Mouse (Mus musculus) limb, embryonic 15.5 days (tissue): Measurements from ENCODE around the gene Best2. TPM values are rescaled to one million over a fixed set of nuclear protein-coding genes. Genes with fewer than 3 reads are reported as not detected.

Experiments used
- ATAC-seq: fragments of 200-750 bp; cut with Nextera tagmentation; 2 replicates; pipeline ENCODE4 v1.8.0; 2017; ENCODE audit warnings: low read depth, moderate TSS enrichment; ENCODE audit not compliant: insufficient number of reproducible peaks, low FRiP score, low TSS enrichment
- H3K27ac ChIP-seq: fragments of 300-500 bp; sonication (generic); 2 replicates; pipeline ENCODE4 v1.5.1; 2015; ENCODE audit warnings: moderate library complexity, mild to moderate bottlenecking, inconsistent platforms
- H3K27me3 ChIP-seq: fragments of 300-500 bp; sonication (generic); 2 replicates; pipeline ENCODE4 v1.6.1; 2015; ENCODE audit warnings: inconsistent platforms
- H3K36me3 ChIP-seq: fragments of 300-500 bp; sonication (generic); 2 replicates; pipeline ENCODE4 v1.6.1; 2015; ENCODE audit warnings: inconsistent platforms
- H3K4me1 ChIP-seq: fragments of 300-500 bp; sonication (generic); 2 replicates; pipeline ENCODE4 v1.6.1; 2015; ENCODE audit warnings: inconsistent platforms
- H3K4me2 ChIP-seq: fragments of 300-500 bp; sonication (generic); 2 replicates; pipeline ENCODE4 v1.6.1; 2015; ENCODE audit warnings: mild to moderate bottlenecking, inconsistent platforms
- H3K4me3 ChIP-seq: fragments of 300-500 bp; sonication (generic); 2 replicates; pipeline ENCODE4 v1.5.1; 2015; ENCODE audit warnings: mild to moderate bottlenecking, inconsistent platforms
- H3K9ac ChIP-seq: fragments of 300-500 bp; sonication (generic); 2 replicates; pipeline ENCODE4 v1.6.1; 2015; ENCODE audit warnings: inconsistent platforms
- H3K9me3 ChIP-seq: fragments of 300-500 bp; sonication (generic); 2 replicates; pipeline ENCODE4 v1.6.1; 2016; ENCODE audit warnings: inconsistent platforms
- WGBS: fragments of 180-500 bp; shearing (Covaris S2); methylation state at CpG from one replicate; pipeline ENCODE4 v1.1.7; 2015; 5-methylcytosine and 5-hydroxymethylcytosine counted together
- polyA plus RNA-seq: library from polyadenylated mRNA; unstranded; fragments of >200 nt; fragmentation: Nextera tagmentation; extraction: Ambion mirVana; gene quantifications from 2 replicates; pipeline ENCODE4 v1.2.1, GENCODE M21; 2015

The Best2 gene
- polyA plus RNA-seq, 1 experiment from 2014 or later, result 0.12 TPM

DNA sequence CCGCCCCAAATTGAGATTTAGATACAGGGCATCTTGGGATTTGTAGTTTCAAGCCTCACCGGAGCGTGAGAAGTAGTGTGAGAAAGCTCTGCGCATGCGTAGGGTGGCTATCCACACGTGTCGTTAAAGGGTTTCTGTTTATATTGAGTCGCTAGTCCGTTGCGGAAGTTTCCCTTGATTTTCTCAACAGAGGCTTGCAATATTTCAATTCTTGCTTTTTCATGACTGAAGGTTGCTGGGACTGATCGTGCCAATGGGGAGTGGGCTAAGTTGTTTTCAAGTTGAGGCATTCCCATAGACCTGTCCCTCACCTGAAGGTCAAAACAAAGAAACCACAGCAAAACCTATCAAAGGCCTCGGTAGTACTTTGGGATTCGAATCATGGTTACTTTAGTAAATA is 20.4 kb upstream of the Best2 start:
- Histone ChIP-seq H3K27ac (peak overlapping the region; percentile 100; the same call in 1 of the 2 replicates), H3K27me3 (no peaks in the 10 kb centered on the region), H3K9me3 (no peaks in the 10 kb centered on the region), H3K4me3 (peak overlapping the region; percentile 77), H3K4me2 (peak overlapping the region; percentile 76), H3K4me1 (peaks cover 30% of the 10 kb centered on the region), H3K9ac (no peak overlapping the region), H3K36me3 (peaks cover 38% of the 10 kb centered on the region)
- no peak for ATAC-seq
- WGBS, result 3% methylated on average over 13 of the region's 13 CpGs

DNA sequence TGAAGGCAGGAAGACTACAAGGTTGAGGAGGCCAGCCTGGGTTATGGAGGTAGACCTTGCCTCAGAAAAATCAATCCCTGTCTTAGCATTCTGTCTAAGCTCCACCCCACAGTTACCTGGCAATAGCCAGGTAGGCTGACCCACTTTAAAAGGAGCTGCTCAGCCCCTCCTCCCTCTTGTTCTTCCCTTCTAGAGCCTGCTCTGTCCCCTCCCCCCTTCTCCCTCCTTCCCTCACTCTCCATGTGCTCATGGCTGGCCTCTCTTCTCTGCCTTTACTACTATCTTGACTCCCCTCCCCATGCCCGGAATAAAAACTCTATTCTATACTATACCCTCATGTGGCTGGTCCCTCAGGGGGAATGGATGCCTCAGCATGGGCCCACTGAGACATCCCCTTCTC is 19.5 kb upstream of the Best2 start:
- H3K9me3 ChIP-seq, result no peaks in the 10 kb centered on the region
- WGBS, result 66% methylated on average over 1 of the region's 1 CpGs
- H3K9ac ChIP-seq, result no peak overlapping the region
- H3K27me3 ChIP-seq, result no peaks in the 10 kb centered on the region
- no peak for ATAC-seq
- peaks cover 32% of the 10 kb centered on the region for H3K4me1 ChIP-seq
- H3K4me3 ChIP-seq, result no peak overlapping the region
- H3K4me2 ChIP-seq, result no peak overlapping the region
- H3K27ac ChIP-seq, result no peak overlapping the region; the same call in 1 of the 2 replicates
- peaks cover 46% of the 10 kb centered on the region for H3K36me3 ChIP-seq

DNA sequence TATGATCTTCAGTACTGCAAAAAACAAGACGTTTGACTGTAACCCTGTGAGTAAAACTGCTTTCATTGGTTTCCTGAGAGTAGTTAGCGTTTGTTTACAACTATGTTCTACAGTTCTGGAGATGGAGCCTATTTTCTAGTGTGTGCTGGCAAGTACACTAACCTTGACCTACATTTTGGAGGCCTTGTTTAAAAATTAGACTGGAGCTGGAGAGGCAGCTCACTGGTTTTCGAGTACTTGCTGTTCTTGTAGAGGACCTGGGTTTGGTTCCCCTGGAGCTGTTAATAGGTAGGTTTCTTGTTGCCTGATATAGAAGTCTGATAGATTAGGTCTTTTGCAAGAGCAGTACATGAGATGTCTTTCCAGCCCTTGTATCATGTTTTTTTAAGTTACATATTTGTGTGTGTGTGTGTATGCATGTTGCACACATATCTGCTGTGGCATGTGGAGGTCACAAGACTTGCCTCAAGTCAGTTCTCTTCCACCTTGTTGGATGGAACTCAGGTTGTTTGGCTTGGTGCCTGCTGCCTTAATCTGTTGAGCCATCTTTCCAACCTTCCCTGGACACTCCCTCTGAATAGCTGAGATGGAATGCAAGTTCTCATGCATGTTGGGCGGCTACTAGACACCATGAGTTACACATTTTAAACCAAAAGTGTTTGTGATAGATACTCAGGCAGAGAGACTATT is 18.4 kb upstream of the Best2 start:
- 80% methylated on average over 4 of the region's 4 CpGs for WGBS
- peaks cover 47% of the 10 kb centered on the region for H3K36me3 ChIP-seq

DNA sequence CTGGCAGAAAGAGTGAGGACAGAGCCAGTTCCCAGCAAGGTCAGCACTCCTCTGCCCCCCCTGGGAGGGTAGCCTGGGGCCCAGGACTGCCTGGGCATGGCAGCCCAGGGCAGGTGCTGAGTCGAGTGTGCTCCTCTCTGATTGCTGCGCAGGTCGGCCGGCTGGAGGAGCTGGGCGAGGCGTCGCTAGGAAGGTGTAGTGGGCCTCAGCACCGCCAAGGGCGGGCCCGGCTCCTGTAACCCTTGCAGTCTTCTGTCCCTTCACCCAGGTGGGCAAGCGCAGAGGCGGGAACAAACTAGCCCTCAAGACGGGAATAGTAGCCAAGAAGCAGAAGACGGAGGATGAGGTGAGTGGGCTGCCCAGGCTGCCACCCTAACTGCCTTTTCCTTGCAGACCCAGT is 14.9 kb upstream of the Best2 start:
- H3K27me3 ChIP-seq, result no peaks in the 10 kb centered on the region
- H3K4me3 ChIP-seq, result no peak overlapping the region
- H3K27ac ChIP-seq, result no peak overlapping the region
- WGBS, result 86% methylated on average over 14 of the region's 14 CpGs
- no peaks in the 10 kb centered on the region for H3K9me3 ChIP-seq
- peaks cover 39% of the 10 kb centered on the region for H3K4me1 ChIP-seq
- no peak overlapping the region for H3K9ac ChIP-seq
- no peak for ATAC-seq
- H3K4me2 ChIP-seq, result peak overlapping the region; percentile 88; the same call in 1 of the 2 replicates
- peaks cover 47% of the 10 kb centered on the region for H3K36me3 ChIP-seq

More for the DNA sequence above, 18.4 kb upstream of the Best2 start:
- Histone ChIP-seq H3K4me3 (no peak overlapping the region), H3K27ac (no peak overlapping the region), H3K9me3 (no peaks in the 10 kb centered on the region), H3K27me3 (no peaks in the 10 kb centered on the region), H3K9ac (no peak overlapping the region), H3K4me1 (peaks cover 35% of the 10 kb centered on the region), H3K4me2 (no peak overlapping the region)
- no peak for ATAC-seq

DNA sequence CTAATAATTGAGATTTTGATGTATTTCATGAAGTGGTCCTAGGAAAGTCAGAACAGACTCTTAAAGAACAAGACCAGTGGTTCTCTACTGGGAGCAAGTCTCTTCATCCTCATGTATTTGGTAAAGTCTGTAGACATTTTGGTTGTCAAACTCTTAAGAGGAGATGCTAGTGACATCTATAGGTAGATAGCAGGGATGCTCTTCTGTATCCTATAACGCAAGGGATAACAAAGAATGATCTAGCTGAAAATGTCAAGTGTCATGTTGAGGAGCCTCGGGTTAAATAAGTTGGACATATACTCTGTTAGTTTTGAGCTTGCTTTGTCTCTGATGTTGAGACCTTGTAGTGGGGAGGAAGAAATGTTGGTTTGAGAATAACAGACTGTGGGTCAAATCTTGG is 13.6 kb upstream of the Best2 start:
- Histone ChIP-seq H3K27ac (peak overlapping the region; percentile 92; the same call in 1 of the 2 replicates), H3K9ac (peak overlapping the region; percentile 97; the same call in 1 of the 2 replicates), H3K4me3 (peak overlapping the region; percentile 84), H3K4me1 (peaks cover 38% of the 10 kb centered on the region), H3K4me2 (peak overlapping the region; percentile 88), H3K9me3 (no peaks in the 10 kb centered on the region), H3K27me3 (no peaks in the 10 kb centered on the region), H3K36me3 (peaks cover 50% of the 10 kb centered on the region)
- WGBS, result 27% methylated on average over 2 of the region's 2 CpGs
- ATAC-seq, result no peak

DNA sequence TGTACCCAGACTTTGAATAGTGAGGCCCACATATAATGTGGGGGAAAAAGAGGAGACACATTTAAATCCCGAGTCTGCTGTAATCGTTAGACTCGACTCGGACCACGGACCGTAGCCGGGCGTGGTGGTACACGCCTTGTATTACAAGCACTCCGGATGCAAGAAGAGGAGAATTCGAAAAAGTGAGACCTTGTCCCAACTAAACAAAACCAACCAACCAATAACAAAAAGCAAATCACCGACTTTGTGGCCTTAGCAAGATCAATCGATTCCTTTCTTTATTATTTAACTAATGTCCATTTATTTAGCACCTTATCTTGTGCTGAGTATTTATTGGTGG is 13.2 kb upstream of the Best2 start:
- Histone ChIP-seq H3K9ac (peak overlapping the region; percentile 97), H3K9me3 (no peaks in the 10 kb centered on the region), H3K4me2 (peak overlapping the region; percentile 88), H3K4me1 (peaks cover 38% of the 10 kb centered on the region), H3K27me3 (no peaks in the 10 kb centered on the region), H3K27ac (peak overlapping the region; percentile 92), H3K36me3 (peaks cover 50% of the 10 kb centered on the region), H3K4me3 (peak overlapping the region; percentile 84)
- ATAC-seq, result no peak
- 1% methylated on average over 13 of the region's 13 CpGs for WGBS

DNA sequence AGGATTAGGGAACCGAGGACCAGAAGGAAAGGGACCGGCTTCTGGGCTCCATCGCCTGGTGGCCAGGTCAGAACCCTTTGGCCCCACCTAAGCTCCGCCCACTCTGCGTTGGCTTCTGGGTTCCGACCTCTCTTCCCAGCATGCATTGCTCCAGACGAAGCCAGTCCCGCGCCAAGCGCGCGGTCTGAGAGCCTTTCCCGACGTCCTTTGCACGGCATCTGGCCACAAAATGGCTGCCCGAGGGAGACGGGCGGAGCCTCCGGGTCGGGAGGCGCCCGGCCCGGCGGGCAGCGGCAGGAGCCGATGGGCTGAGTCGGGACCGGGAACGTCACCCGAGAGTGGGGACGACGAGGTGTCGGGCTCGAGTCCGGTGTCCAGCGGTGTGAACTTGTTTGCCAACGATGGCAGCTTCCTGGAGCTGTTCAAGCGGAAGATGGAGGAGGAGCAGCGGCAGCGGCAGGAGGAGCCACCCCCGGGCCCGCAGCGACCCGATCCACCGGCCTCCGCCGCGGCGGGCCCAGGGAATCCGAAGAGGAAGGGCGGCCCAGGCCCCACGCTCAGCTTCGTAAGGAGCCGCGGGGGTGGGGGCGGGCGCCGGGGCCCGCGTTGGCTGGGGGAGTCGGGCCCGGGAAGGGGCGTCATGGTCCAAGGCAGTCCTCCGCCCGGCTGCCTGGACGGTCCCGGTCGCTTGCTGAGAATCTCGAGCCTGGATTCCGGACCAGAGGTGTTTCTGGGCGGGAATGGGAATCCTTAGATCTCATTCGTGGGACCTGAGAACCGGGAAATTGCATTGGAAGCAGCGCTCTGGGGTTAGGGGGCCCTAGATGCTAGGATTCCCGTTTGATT is 12.6 kb upstream of the Best2 start, which contains the start of gene Trir:
TSS of gene Trir (plus strand) at position 154 of the 846 bp plus-strand sequence.
- under 1% methylated on average over 62 of the region's 75 CpGs for WGBS
- ATAC-seq, result peak; percentile 79

DNA sequence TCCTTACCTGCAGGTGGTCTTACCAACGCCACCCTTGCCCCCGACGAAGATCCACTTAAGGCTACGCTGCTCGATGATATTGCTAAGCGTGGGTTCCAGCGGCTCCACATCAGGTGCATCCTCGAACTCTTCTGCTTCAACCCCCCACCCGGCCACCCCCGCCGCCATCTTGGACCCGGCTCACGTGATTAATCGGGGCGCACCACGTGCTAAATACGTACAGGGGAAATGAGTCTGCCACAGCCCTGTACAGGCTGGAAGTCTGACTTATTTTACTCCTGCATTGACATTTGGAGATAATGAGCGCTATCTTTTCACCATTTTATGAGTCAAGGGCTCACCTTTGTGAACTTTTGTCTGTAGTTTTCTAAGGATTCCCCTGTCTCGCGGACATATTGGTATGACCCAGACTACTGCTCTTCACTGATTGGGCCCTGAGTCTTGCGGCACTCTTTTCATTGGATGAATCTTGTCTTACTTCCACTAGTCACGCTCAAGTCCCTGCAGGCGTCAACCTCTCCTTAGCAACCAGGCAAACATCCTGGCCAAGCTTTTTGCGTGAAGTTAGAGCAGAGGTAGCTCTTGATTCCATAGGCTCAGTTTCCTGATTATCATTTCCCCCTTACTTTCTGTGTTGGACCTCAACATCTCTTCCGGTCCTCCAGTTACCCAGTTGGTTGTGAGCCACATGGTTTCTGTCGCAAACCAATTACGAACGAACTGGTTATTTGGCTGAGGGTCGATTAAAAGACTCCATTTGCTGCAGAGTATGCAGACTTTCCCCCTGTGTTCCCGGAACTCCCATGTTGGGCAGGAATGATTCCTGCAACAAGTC is 11.0 kb upstream of the Best2 start, which contains the start of gene Asna1:
TSS of gene Asna1 (minus strand) at position 184 of the 835 bp plus-strand sequence.
- Histone ChIP-seq H3K27me3 (no peaks in the 10 kb centered on the region), H3K4me2 (peak within 1 kb of the TSS; percentile 88), H3K9me3 (no peaks in the 10 kb centered on the region), H3K27ac (peak within 1 kb of the TSS; percentile 92), H3K9ac (peak within 1 kb of the TSS; percentile 71), H3K36me3 (peaks cover 51% of the 10 kb centered on the region), H3K4me3 (peak within 1 kb of the TSS; percentile 84), H3K4me1 (peaks cover 38% of the 10 kb centered on the region)
- ATAC-seq, result peak; percentile 87
- 4% methylated on average over 30 of the region's 30 CpGs for WGBS

More for the DNA sequence above, 12.6 kb upstream of the Best2 start, which contains the start of gene Trir:
- peak within 1 kb of the TSS; percentile 97 for H3K9ac ChIP-seq
- H3K36me3 ChIP-seq, result peaks cover 50% of the 10 kb centered on the region
- peak within 1 kb of the TSS; percentile 84 for H3K4me3 ChIP-seq
- H3K4me1 ChIP-seq, result peaks cover 38% of the 10 kb centered on the region
- no peaks in the 10 kb centered on the region for H3K27me3 ChIP-seq
- peak within 1 kb of the TSS; percentile 92 for H3K27ac ChIP-seq
- H3K4me2 ChIP-seq, result peak within 1 kb of the TSS; percentile 88
- no peaks in the 10 kb centered on the region for H3K9me3 ChIP-seq

DNA sequence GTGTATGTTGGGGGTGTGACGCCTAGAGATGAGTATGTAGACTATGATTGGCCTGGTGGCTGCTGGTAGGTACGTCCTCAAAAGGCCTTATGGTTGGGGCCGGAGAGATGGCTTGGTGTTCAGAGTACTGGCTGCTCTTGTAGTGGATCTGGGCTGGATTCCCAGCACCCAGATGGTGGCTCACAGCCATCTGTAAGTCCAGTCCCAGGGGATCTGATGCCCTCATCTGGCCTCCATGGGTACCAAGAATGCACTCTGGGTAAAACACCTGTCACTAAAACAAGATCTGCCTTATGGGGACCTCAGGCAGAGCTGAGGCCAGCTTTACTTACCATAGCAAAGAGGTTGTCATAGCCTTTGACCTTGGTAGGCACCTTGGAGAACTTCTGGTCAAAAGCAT is 9.5 kb upstream of the Best2 start:
- Histone ChIP-seq H3K4me2 (peak overlapping the region; percentile 88), H3K36me3 (peaks cover 51% of the 10 kb centered on the region)
- 89% methylated on average over 3 of the region's 3 CpGs for WGBS

DNA sequence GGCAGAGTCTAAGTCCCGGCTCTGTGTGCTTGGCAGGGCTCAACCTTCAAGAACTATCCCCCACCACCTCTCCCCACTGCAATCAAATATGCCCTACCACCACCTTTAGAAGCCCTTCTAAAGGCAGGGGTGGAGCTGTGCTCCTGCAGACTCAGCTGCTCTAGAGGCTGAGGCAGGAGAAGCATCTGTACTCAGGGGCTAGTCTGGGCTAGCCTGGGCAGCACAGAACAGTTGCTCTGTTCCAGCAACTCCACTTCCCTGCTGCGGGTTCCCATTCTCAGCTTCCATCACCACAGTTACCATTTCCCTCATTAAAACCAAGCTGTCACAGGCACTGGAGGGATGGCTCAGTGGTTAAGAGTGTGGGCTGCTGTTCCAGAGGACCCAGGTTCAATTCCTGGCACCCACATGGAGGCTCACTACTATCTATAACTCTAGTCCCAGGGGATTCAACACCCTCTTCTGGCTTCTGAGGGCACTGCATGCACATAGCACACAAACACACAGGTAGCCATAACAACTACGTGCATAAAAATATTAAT is 7.3 kb upstream of the Best2 start:
- no peaks in the 10 kb centered on the region for H3K9me3 ChIP-seq
- no peak for ATAC-seq
- H3K4me2 ChIP-seq, result no peak overlapping the region
- no peak overlapping the region for H3K4me3 ChIP-seq
- no peak overlapping the region for H3K27ac ChIP-seq
- peaks cover 22% of the 10 kb centered on the region for H3K4me1 ChIP-seq
- H3K9ac ChIP-seq, result no peak overlapping the region
- peaks cover 64% of the 10 kb centered on the region for H3K36me3 ChIP-seq
- H3K27me3 ChIP-seq, result no peaks in the 10 kb centered on the region
- 93% methylated on average over 3 of the region's 3 CpGs for WGBS

More for the DNA sequence above, 9.5 kb upstream of the Best2 start:
- H3K27me3 ChIP-seq, result no peaks in the 10 kb centered on the region
- ATAC-seq, result no peak
- no peaks in the 10 kb centered on the region for H3K9me3 ChIP-seq
- H3K4me1 ChIP-seq, result peaks cover 32% of the 10 kb centered on the region
- H3K9ac ChIP-seq, result no peak overlapping the region
- H3K27ac ChIP-seq, result no peak overlapping the region
- H3K4me3 ChIP-seq, result peak overlapping the region; percentile 84

DNA sequence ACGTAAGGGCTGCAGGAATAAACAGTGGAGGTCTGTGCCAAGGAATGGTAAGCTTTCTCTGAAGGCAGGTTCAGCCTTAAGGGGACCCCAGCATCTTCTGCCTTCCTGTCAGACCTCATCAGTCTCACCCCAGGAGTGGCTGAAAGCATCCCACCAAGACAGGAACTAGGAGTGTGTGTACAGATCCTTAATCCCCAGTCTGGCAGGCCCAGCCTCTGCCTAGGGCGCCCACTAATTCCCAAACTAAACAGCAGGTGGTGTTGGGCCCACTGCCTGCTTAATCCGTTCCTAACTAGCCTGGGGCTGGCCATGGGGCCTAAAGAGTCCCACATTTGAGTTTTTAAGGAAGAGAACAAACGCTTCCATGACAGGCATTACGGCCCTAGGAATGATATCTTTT is 2.9 kb upstream of the Best2 start:
- Histone ChIP-seq H3K36me3 (peaks cover 45% of the 10 kb centered on the region), H3K4me2 (no peak overlapping the region), H3K4me3 (no peak overlapping the region), H3K9ac (no peak overlapping the region), H3K4me1 (peaks cover 5% of the 10 kb centered on the region), H3K9me3 (no peaks in the 10 kb centered on the region), H3K27ac (no peak overlapping the region), H3K27me3 (peaks cover 25% of the 10 kb centered on the region)
- WGBS, result 38% methylated on average over 5 of the region's 5 CpGs
- ATAC-seq, result no peak
